Mouse (Mus musculus) bone marrow, adult 2 months (tissue): ENCODE results near the gene Vps8. TPM values are rescaled to one million over a fixed set of nuclear protein-coding genes. Genes with fewer than 3 reads are reported as not detected.

Experiments
- H3K27ac ChIP-seq: fragments of 200-500 bp; 2 replicates; pipeline ENCODE4 v1.5.1; 2012; ENCODE audit warnings: low read depth, mild to moderate bottlenecking, control low read depth, inconsistent platforms, low read length; ENCODE audit not compliant: control insufficient read depth, poor library complexity, insufficient read depth
- H3K4me1 ChIP-seq: fragments of 200-500 bp; 2 replicates; pipeline ENCODE4 v1.6.1; 2011; ENCODE audit warnings: low read length; ENCODE audit not compliant: control insufficient read depth, insufficient read depth
- H3K4me3 ChIP-seq: fragments of 200-500 bp; replicated peaks from 2 replicates; pipeline ENCODE3; 2011; ENCODE audit warnings: mild to moderate bottlenecking, low read depth, low read length, control low read depth; ENCODE audit not compliant: control insufficient read depth
- CTCF ChIP-seq: fragments of 200-500 bp; IDR thresholded peaks from 2 replicates; pipeline ENCODE4 v1.5.1; 2011; ENCODE audit warnings: low read length, control low read depth; ENCODE audit not compliant: control insufficient read depth, insufficient read depth
- POLR2A ChIP-seq: fragments of 200-500 bp; IDR thresholded peaks from 2 replicates; pipeline ENCODE4 v1.6.1; 2011; ENCODE audit warnings: low read depth, mild to moderate bottlenecking, control low read depth, low read length, borderline replicate concordance; ENCODE audit not compliant: control insufficient read depth
- WGBS: fragments of 180-500 bp; shearing (Covaris S2); methylation state at CpG from one replicate; pipeline ENCODE4 v1.1.7; 2018; 5-methylcytosine and 5-hydroxymethylcytosine counted together
- polyA plus RNA-seq: library from polyadenylated mRNA; stranded (reverse); fragments of >200 nt; gene quantifications from 2 replicates; pipeline ENCODE4 v1.2.4, GENCODE M21; 2011; ENCODE audit warnings: low replicate concordance; ENCODE audit not compliant: missing spikeins, insufficient read depth, insufficient read length

Vps8 gene
- polyA plus RNA-seq, 1 experiment = 14.1 TPM

GRCm38 (mm10) chr16:21477074-21477473 lies 54.2 kb downstream of the Vps8 start:
- WGBS = 53% methylated on average over 4 of the region's 4 CpGs
- Histone ChIP-seq H3K4me1 (no peaks in the 10 kb centered on the region; the same call in 1 of the 2 replicates), H3K27ac (no peak overlapping the region), H3K4me3 (no peak overlapping the region)
- no peak for TF ChIP-seq POLR2A
- no peak for TF ChIP-seq CTCF

GRCm38 (mm10) chr16:21478376-21478775 lies 55.5 kb downstream of the Vps8 start:
- WGBS = 96% methylated on average over 9 of the region's 9 CpGs
- H3K4me1 ChIP-seq = no peaks in the 10 kb centered on the region; the same call in 1 of the 2 replicates
- no peak overlapping the region for H3K4me3 ChIP-seq
- TF ChIP-seq CTCF (no peak), POLR2A (no peak)
- H3K27ac ChIP-seq = no peak overlapping the region

- 86% methylated on average over 5 of the region's 5 CpGs for WGBS
These were observed 60.9 kb downstream of the Vps8 start for GRCm38 (mm10) chr16:21483803-21484202.

GRCm38 (mm10) chr16:21485716-21486115 lies 62.8 kb downstream of the Vps8 start:
- 78% methylated on average over 5 of the region's 5 CpGs for WGBS

More at GRCm38 (mm10) chr16:21483803-21484202, 60.9 kb downstream of the Vps8 start:
- H3K4me1 ChIP-seq = no peaks in the 10 kb centered on the region
- no peak overlapping the region for H3K4me3 ChIP-seq
- no peak overlapping the region for H3K27ac ChIP-seq
- no peak for TF ChIP-seq POLR2A
- no peak for TF ChIP-seq CTCF

GRCm38 (mm10) chr16:21488413-21488812 lies 65.5 kb downstream of the Vps8 start:
- WGBS = 46% methylated on average over 4 of the region's 4 CpGs
- Histone ChIP-seq H3K27ac (no peak overlapping the region), H3K4me1 (no peaks in the 10 kb centered on the region), H3K4me3 (no peak overlapping the region)
- TF ChIP-seq POLR2A (no peak), CTCF (peak; percentile 82)

More at GRCm38 (mm10) chr16:21485716-21486115, 62.8 kb downstream of the Vps8 start:
- Histone ChIP-seq H3K4me3 (no peak overlapping the region), H3K27ac (no peak overlapping the region), H3K4me1 (no peaks in the 10 kb centered on the region)
- no peak for TF ChIP-seq POLR2A

GRCm38 (mm10) chr16:21492346-21492745 lies 69.4 kb downstream of the Vps8 start:
- Histone ChIP-seq H3K4me3 (no peak overlapping the region), H3K27ac (no peak overlapping the region), H3K4me1 (no peaks in the 10 kb centered on the region; the same call in 1 of the 2 replicates)
- 55% methylated on average over 5 of the region's 5 CpGs for WGBS
- no peak for TF ChIP-seq CTCF
- TF ChIP-seq POLR2A = no peak

GRCm38 (mm10) chr16:21492894-21493293 lies 70.0 kb downstream of the Vps8 start:
- Histone ChIP-seq H3K4me3 (no peak overlapping the region), H3K27ac (no peak overlapping the region), H3K4me1 (no peaks in the 10 kb centered on the region; the same call in 1 of the 2 replicates)
- TF ChIP-seq POLR2A (no peak), CTCF (no peak)
- 66% methylated on average over 2 of the region's 2 CpGs for WGBS

GRCm38 (mm10) chr16:21494681-21495080 lies 71.8 kb downstream of the Vps8 start:
- Histone ChIP-seq H3K4me1 (no peaks in the 10 kb centered on the region; the same call in 1 of the 2 replicates), H3K4me3 (no peak overlapping the region), H3K27ac (no peak overlapping the region)
- WGBS = 82% methylated on average over 6 of the region's 6 CpGs
- TF ChIP-seq CTCF (no peak), POLR2A (no peak)

GRCm38 (mm10) chr16:21496799-21497198 lies 73.9 kb downstream of the Vps8 start:
- TF ChIP-seq POLR2A (no peak), CTCF (no peak)
- no peak overlapping the region for H3K4me3 ChIP-seq
- WGBS = 86% methylated on average over 9 of the region's 9 CpGs
- H3K4me1 ChIP-seq = no peaks in the 10 kb centered on the region; the same call in 1 of the 2 replicates
- H3K27ac ChIP-seq = no peak overlapping the region
